Mouse (Mus musculus) intestine, postnatal 0 days (tissue): ENCODE measurements around the gene Chga. TPM values are rescaled to one million over a fixed set of nuclear protein-coding genes. Genes with fewer than 3 reads are reported as not detected.
A peak's percentile ranks its signal among the peaks of the same experiment; 100 is the strongest.

Experiments used
- ATAC-seq: fragments of 200-750 bp; cut with Nextera tagmentation; 2 replicates; pipeline ENCODE4 v1.8.0; 2017; ENCODE audit warnings: mild to moderate bottlenecking, moderate TSS enrichment, moderate library complexity
- H3K27ac ChIP-seq: fragments of 300-500 bp; sonication (generic); 2 replicates; pipeline ENCODE4 v1.5.1; 2014; ENCODE audit warnings: mild to moderate bottlenecking, low read depth, low read length, moderate library complexity
- H3K27me3 ChIP-seq: fragments of 300-500 bp; sonication (generic); replicated peaks from 2 replicates; pipeline ENCODE4 v1.6.1; 2014; ENCODE audit warnings: low read length, mixed read lengths; ENCODE audit not compliant: control insufficient read depth, insufficient read depth
- H3K36me3 ChIP-seq: fragments of 300-500 bp; sonication (generic); 2 replicates; pipeline ENCODE4 v1.6.1; 2014; ENCODE audit warnings: mild to moderate bottlenecking, moderate library complexity; ENCODE audit not compliant: control insufficient read depth, insufficient read depth
- H3K4me1 ChIP-seq: fragments of 300-500 bp; sonication (generic); replicated peaks from 2 replicates; pipeline ENCODE4 v1.6.1; 2014; ENCODE audit warnings: antibody characterized with exemption, low read length, mixed read lengths; ENCODE audit not compliant: control insufficient read depth, insufficient read depth
- H3K4me2 ChIP-seq: fragments of 300-500 bp; sonication (generic); replicated peaks from 2 replicates; pipeline ENCODE4 v1.6.1; 2014; ENCODE audit warnings: low read depth, mild to moderate bottlenecking, moderate library complexity
- H3K4me3 ChIP-seq: fragments of 300-500 bp; sonication (generic); 2 replicates; pipeline ENCODE4 v1.5.1; 2014; ENCODE audit warnings: low read depth, low read length
- H3K9ac ChIP-seq: fragments of 300-500 bp; sonication (generic); 2 replicates; pipeline ENCODE4 v1.6.1; 2014; ENCODE audit warnings: mild to moderate bottlenecking, low read depth, low read length
- H3K9me3 ChIP-seq: fragments of 300-500 bp; sonication (generic); 2 replicates; pipeline ENCODE4 v1.6.1; 2016; ENCODE audit warnings: mixed run types; ENCODE audit not compliant: control insufficient read depth
- CTCF ChIP-seq: sonication (generic); IDR thresholded peaks from 2 replicates; pipeline ENCODE4 v1.5.1; 2016; ENCODE audit warnings: low read depth, mild to moderate bottlenecking, control low read depth, antibody characterized with exemption, moderate library complexity
- WGBS: fragments of 180-500 bp; shearing (Covaris S2); extraction: QIAGEN DNeasy Blood & Tissue Kit; methylation state at CpG from one replicate; pipeline ENCODE4 v1.1.7; 2014; 5-methylcytosine and 5-hydroxymethylcytosine counted together
- polyA plus RNA-seq: library from polyadenylated mRNA; unstranded; fragments of >200 nt; fragmentation: Nextera tagmentation; extraction: Ambion mirVana; gene quantifications from 2 replicates; pipeline ENCODE4 v1.2.1, GENCODE M21; 2015

Gene Chga
- polyA plus RNA-seq, 1 experiment from 2014 or later: 41.5 TPM

GRCm38 (mm10) chr12:102568219-102568618 lies 13.4 kb downstream of the Chga start:
- no peak overlapping the region for H3K4me2 ChIP-seq
- ATAC-seq: no peak
- no peak overlapping the region for H3K4me3 ChIP-seq
- H3K36me3 ChIP-seq: peaks cover 46% of the 10 kb centered on the region
- H3K9me3 ChIP-seq: no peaks in the 10 kb centered on the region
- 73% methylated on average over 7 of the region's 7 CpGs for WGBS
- no peak overlapping the region for H3K9ac ChIP-seq
- no peaks in the 10 kb centered on the region for H3K27me3 ChIP-seq
- no peak overlapping the region for H3K27ac ChIP-seq
- no peak for TF ChIP-seq CTCF
- peaks cover 6% of the 10 kb centered on the region for H3K4me1 ChIP-seq

DNA sequence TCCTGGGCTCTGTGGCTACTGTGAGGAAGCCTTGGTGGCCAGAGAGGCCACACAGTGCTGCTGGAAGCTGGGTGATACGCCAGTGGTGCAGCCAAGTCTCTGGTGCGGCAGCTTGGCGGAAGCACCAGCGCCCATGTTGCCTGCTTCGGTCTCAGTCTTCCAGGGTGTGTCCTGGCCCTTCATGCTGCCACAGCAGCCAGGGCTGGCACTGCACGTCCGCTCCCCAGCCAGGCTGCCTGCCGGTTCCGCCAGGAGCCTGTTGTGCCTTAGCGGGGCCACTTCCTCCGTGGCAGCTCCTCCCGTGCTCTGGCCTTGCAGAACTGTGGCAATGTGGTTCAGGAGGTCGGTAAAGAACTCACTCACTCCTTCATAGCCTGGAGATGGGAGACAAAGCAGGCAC lies 15.3 kb downstream of the Chga start:
- Histone ChIP-seq H3K36me3 (peaks cover 65% of the 10 kb centered on the region), H3K4me1 (no peaks in the 10 kb centered on the region; the same call in 1 of the 2 replicates), H3K4me3 (no peak overlapping the region), H3K9me3 (no peaks in the 10 kb centered on the region), H3K27me3 (no peaks in the 10 kb centered on the region), H3K9ac (no peak overlapping the region), H3K4me2 (no peak overlapping the region), H3K27ac (no peak overlapping the region)
- no peak for TF ChIP-seq CTCF
- 84% methylated on average over 13 of the region's 13 CpGs for WGBS
- ATAC-seq: no peak

DNA sequence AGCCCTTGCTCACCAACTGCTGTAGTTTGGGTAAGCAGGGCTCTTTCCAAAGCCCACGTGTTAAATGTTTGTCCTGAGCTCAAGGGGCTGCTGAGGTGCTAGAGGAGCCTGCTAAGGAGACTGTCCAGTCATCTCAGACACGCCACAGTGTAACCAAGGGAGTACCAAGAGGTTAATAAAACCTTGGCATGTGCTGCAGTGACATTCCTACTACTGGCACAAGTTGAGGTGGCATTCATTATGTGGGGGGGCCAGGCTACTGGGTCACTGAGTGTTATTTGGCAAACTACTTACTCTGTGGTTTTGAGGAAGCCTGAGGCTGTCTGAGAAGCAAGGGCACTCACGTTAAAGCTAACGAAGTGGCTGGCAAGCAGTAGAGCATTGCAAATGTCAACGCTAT lies 16.0 kb downstream of the Chga start:
- no peak overlapping the region for H3K27ac ChIP-seq

DNA sequence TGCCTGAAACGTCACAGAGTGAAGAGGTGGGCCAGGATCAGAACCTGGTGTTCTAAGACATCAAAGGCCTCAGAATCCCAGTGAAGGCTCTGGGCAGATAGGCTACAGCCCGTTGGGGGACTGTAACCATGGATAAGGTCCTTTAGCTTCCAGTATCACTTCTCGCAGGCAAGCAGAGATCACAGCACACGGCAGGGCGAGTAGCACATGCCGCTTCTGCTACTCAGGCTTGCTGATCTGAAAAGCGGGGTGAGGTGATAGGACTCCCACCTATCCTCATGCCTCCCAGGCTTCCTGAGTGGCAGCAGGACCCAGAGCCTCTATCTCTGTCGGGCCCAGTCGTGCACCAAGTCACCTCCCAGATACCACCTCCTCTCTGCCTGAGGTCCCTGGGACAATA lies 16.9 kb downstream of the Chga start:
- Histone ChIP-seq H3K4me1 (no peaks in the 10 kb centered on the region), H3K36me3 (peaks cover 73% of the 10 kb centered on the region), H3K27me3 (no peaks in the 10 kb centered on the region), H3K4me2 (no peak overlapping the region), H3K27ac (no peak overlapping the region), H3K9me3 (no peaks in the 10 kb centered on the region), H3K9ac (no peak overlapping the region), H3K4me3 (no peak overlapping the region)
- no peak for TF ChIP-seq CTCF
- 87% methylated on average over 9 of the region's 9 CpGs for WGBS
- no peak for ATAC-seq

More for the DNA sequence above, 16.0 kb downstream of the Chga start:
- WGBS: 78% methylated on average over 5 of the region's 5 CpGs
- Histone ChIP-seq H3K4me3 (no peak overlapping the region), H3K36me3 (peaks cover 70% of the 10 kb centered on the region), H3K27me3 (no peaks in the 10 kb centered on the region), H3K9ac (no peak overlapping the region), H3K9me3 (no peaks in the 10 kb centered on the region), H3K4me1 (no peaks in the 10 kb centered on the region), H3K4me2 (no peak overlapping the region)
- no peak for ATAC-seq
- no peak for TF ChIP-seq CTCF

DNA sequence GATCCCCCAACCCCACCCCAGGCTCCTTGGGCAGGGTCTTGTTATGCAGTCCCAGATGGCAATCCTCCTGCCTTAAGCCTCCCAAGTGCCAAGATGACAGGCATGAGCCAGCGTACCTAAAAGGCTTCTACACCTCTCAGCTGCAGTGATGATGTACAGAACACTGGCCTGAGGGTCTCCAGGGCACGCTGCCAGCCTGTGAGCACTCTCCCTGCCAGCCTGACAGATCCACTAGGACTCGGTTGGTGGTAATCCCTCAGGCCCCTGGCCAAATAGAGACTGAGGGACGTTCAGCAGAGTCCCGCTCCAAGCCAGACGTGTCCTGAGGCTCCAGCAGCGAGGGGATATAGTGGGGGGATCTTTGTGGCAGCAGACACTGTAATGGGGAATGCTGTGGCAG lies 18.3 kb downstream of the Chga start:
- H3K9me3 ChIP-seq: no peaks in the 10 kb centered on the region
- peaks cover 87% of the 10 kb centered on the region for H3K36me3 ChIP-seq
- no peak overlapping the region for H3K4me2 ChIP-seq
- no peak overlapping the region for H3K4me3 ChIP-seq
- 73% methylated on average over 7 of the region's 7 CpGs for WGBS
- H3K9ac ChIP-seq: no peak overlapping the region
- no peak for ATAC-seq
- TF ChIP-seq CTCF: no peak
- no peaks in the 10 kb centered on the region for H3K27me3 ChIP-seq
- H3K4me1 ChIP-seq: 0 out of 2 replicates have a peak, but pooled peaks cover 4% of the 10 kb centered on the region
- no peak overlapping the region for H3K27ac ChIP-seq

DNA sequence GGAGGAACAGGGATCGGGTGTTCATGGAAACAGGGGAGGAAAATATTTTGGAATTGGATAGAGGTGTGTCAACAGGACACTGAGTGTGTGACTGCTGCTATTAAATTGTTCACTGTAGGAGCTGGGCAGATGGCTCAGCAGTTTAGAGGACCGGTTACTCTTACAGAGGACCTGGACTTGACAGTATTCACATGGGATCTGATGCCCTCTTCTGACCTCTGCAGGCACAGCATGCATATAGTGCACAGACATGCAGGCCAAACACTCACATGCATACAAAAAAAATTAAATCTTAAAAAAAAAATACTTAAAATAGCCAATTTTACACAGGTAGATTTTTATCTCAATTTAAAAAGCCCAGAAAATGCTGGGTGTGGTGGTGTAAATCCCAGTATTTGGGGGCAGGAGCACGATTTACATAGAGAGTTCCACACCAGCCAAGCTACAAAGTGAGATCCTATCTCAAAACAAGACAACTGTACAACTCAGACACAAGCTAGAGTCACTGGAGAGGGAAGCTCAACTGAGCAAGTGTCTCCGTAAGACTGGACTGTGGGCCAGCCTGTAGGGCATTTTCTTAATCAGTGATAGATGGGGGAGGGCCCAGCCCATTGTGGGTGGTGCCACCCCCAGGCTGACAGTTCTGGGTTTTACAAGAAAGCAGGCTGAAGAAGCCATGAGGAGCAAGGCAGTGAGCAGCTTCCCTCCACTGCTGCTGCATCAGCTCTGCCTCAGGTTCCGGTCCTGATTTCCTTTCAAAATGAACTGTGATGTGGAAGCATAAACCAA lies 21.0 kb downstream of the Chga start:
- peak overlapping the region; percentile 84 for H3K27ac ChIP-seq
- no peaks in the 10 kb centered on the region for H3K9me3 ChIP-seq
- no peak overlapping the region for H3K4me2 ChIP-seq
- peak; percentile 57 for TF ChIP-seq CTCF
- H3K9ac ChIP-seq: no peak overlapping the region
- no peak overlapping the region for H3K4me3 ChIP-seq
- peaks cover 90% of the 10 kb centered on the region for H3K36me3 ChIP-seq
- H3K27me3 ChIP-seq: no peaks in the 10 kb centered on the region
- 0 out of 2 replicates have a peak, but pooled peaks cover 4% of the 10 kb centered on the region for H3K4me1 ChIP-seq
- ATAC-seq: no peak
- WGBS: 81% methylated on average over 5 of the region's 5 CpGs
